Mouse (Mus musculus): ENCODE measurements around the gene Elp6. TPM values are rescaled to one million over a fixed set of nuclear protein-coding genes. Genes with fewer than 3 reads are reported as not detected.
A peak's percentile ranks its signal among the peaks of the same experiment; 100 is the strongest.

Gene Elp6
- 6.3 and 7.5 TPM in 2 replicates for polyA plus RNA-seq (2015; fragmentation: Nextera tagmentation; extraction: Ambion mirVana)

GRCm38 (mm10) chr9:110304969-110305651, at the start of gene Elp6:
Elp6 (plus strand) TSS chr9:110305173.
- H3K27ac ChIP-seq (ENCODE audit: low read depth, low read length): peak within 1 kb of the TSS; percentile 87
- under 1% methylated on average over 46 of the region's 46 CpGs for WGBS

GRCm38 (mm10) chr9:110255407-110256019, 49.5 kb upstream of the Elp6 start:
- Histone ChIP-seq H3K4me3 (ENCODE audit: low read depth, low read length) (no peak overlapping the region), H3K9ac (ENCODE audit: low read depth, low read length) (no peak overlapping the region; the same call in 1 of the 2 replicates), H3K27me3 (replicated peaks; ENCODE audit: control insufficient read depth, insufficient read depth, low read length) (no peaks in the 10 kb centered on the region), H3K9me3 (ENCODE audit: control insufficient read depth) (no peaks in the 10 kb centered on the region), H3K4me1 (replicated peaks; ENCODE audit: control insufficient read depth, insufficient read depth, low read length) (no peaks in the 10 kb centered on the region), H3K36me3 (ENCODE audit: control insufficient read depth, insufficient read depth) (no peaks in the 10 kb centered on the region), H3K27ac (ENCODE audit: low read depth, low read length) (no peak overlapping the region), H3K4me2 (replicated peaks; ENCODE audit: low read depth) (no peak overlapping the region)
- 40% methylated on average over 15 of the region's 15 CpGs for WGBS
- TF ChIP-seq CTCF (IDR thresholded peaks at IDR 0.05; ENCODE audit: low read depth): no peak
- peak; percentile 80 for ATAC-seq

More at GRCm38 (mm10) chr9:110304969-110305651, at the start of gene Elp6:
- no peak for TF ChIP-seq CTCF (IDR thresholded peaks at IDR 0.05; ENCODE audit: low read depth)
- Histone ChIP-seq H3K9me3 (ENCODE audit: control insufficient read depth) (no peaks in the 10 kb centered on the region), H3K36me3 (ENCODE audit: control insufficient read depth, insufficient read depth) (no peaks in the 10 kb centered on the region), H3K4me1 (replicated peaks; ENCODE audit: control insufficient read depth, insufficient read depth, low read length) (no peaks in the 10 kb centered on the region), H3K4me2 (replicated peaks; ENCODE audit: low read depth) (peak within 1 kb of the TSS; percentile 87), H3K4me3 (ENCODE audit: low read depth, low read length) (peak within 1 kb of the TSS; percentile 63), H3K9ac (ENCODE audit: low read depth, low read length) (peak within 1 kb of the TSS; percentile 59), H3K27me3 (replicated peaks; ENCODE audit: control insufficient read depth, insufficient read depth, low read length) (no peaks in the 10 kb centered on the region)
- peak; percentile 97 for ATAC-seq

- Histone ChIP-seq H3K4me2 (replicated peaks; ENCODE audit: low read depth) (no peak overlapping the region), H3K27me3 (replicated peaks; ENCODE audit: control insufficient read depth, insufficient read depth, low read length) (no peaks in the 10 kb centered on the region), H3K4me3 (ENCODE audit: low read depth, low read length) (no peak overlapping the region), H3K36me3 (ENCODE audit: control insufficient read depth, insufficient read depth) (no peaks in the 10 kb centered on the region), H3K27ac (ENCODE audit: low read depth, low read length) (no peak overlapping the region), H3K4me1 (replicated peaks; ENCODE audit: control insufficient read depth, insufficient read depth, low read length) (no peaks in the 10 kb centered on the region), H3K9ac (ENCODE audit: low read depth, low read length) (no peak overlapping the region), H3K9me3 (ENCODE audit: control insufficient read depth) (no peaks in the 10 kb centered on the region)
- 80% methylated on average over 6 of the region's 6 CpGs for WGBS
- TF ChIP-seq CTCF (IDR thresholded peaks at IDR 0.05; ENCODE audit: low read depth): no peak
- ATAC-seq: no peak
These were observed 46.3 kb upstream of the Elp6 start for GRCm38 (mm10) chr9:110258646-110259045.

GRCm38 (mm10) chr9:110259118-110259517, 45.9 kb upstream of the Elp6 start:
- no peaks in the 10 kb centered on the region for H3K4me1 ChIP-seq (replicated peaks; ENCODE audit: control insufficient read depth, insufficient read depth, low read length)
- no peak overlapping the region for H3K4me3 ChIP-seq (ENCODE audit: low read depth, low read length)
- H3K9me3 ChIP-seq (ENCODE audit: control insufficient read depth): no peaks in the 10 kb centered on the region
- H3K4me2 ChIP-seq (replicated peaks; ENCODE audit: low read depth): no peak overlapping the region
- H3K9ac ChIP-seq (ENCODE audit: low read depth, low read length): no peak overlapping the region
- no peak for TF ChIP-seq CTCF (IDR thresholded peaks at IDR 0.05; ENCODE audit: low read depth)
- 78% methylated on average over 3 of the region's 3 CpGs for WGBS
- no peak overlapping the region for H3K27ac ChIP-seq (ENCODE audit: low read depth, low read length)
- H3K27me3 ChIP-seq (replicated peaks; ENCODE audit: control insufficient read depth, insufficient read depth, low read length): no peaks in the 10 kb centered on the region
- no peak for ATAC-seq
- H3K36me3 ChIP-seq (ENCODE audit: control insufficient read depth, insufficient read depth): no peaks in the 10 kb centered on the region

- H3K4me1 ChIP-seq (replicated peaks; ENCODE audit: control insufficient read depth, insufficient read depth, low read length): no peaks in the 10 kb centered on the region
- TF ChIP-seq CTCF (IDR thresholded peaks at IDR 0.05; ENCODE audit: low read depth): no peak
- H3K9me3 ChIP-seq (ENCODE audit: control insufficient read depth): no peaks in the 10 kb centered on the region
- no peak overlapping the region for H3K4me2 ChIP-seq (replicated peaks; ENCODE audit: low read depth)
- H3K27me3 ChIP-seq (replicated peaks; ENCODE audit: control insufficient read depth, insufficient read depth, low read length): no peaks in the 10 kb centered on the region
- no peak overlapping the region for H3K4me3 ChIP-seq (ENCODE audit: low read depth, low read length)
- H3K27ac ChIP-seq (ENCODE audit: low read depth, low read length): no peak overlapping the region
- 66% methylated on average over 8 of the region's 8 CpGs for WGBS
- ATAC-seq: no peak
- H3K9ac ChIP-seq (ENCODE audit: low read depth, low read length): no peak overlapping the region
- no peaks in the 10 kb centered on the region for H3K36me3 ChIP-seq (ENCODE audit: control insufficient read depth, insufficient read depth)
These were observed 41.8 kb upstream of the Elp6 start for GRCm38 (mm10) chr9:110263181-110263580.

- no peak overlapping the region for H3K27ac ChIP-seq (ENCODE audit: low read depth, low read length)
These were observed 40.0 kb upstream of the Elp6 start for GRCm38 (mm10) chr9:110264991-110265390.

More at GRCm38 (mm10) chr9:110264991-110265390, 40.0 kb upstream of the Elp6 start:
- no peak for ATAC-seq
- no peak overlapping the region for H3K9ac ChIP-seq (ENCODE audit: low read depth, low read length)
- H3K4me2 ChIP-seq (replicated peaks; ENCODE audit: low read depth): no peak overlapping the region
- no peaks in the 10 kb centered on the region for H3K27me3 ChIP-seq (replicated peaks; ENCODE audit: control insufficient read depth, insufficient read depth, low read length)
- no peaks in the 10 kb centered on the region for H3K9me3 ChIP-seq (ENCODE audit: control insufficient read depth)
- no peaks in the 10 kb centered on the region for H3K4me1 ChIP-seq (replicated peaks; ENCODE audit: control insufficient read depth, insufficient read depth, low read length)
- no peak for TF ChIP-seq CTCF (IDR thresholded peaks at IDR 0.05; ENCODE audit: low read depth)
- WGBS: 81% methylated on average over 9 of the region's 9 CpGs
- no peaks in the 10 kb centered on the region for H3K36me3 ChIP-seq (ENCODE audit: control insufficient read depth, insufficient read depth)
- H3K4me3 ChIP-seq (ENCODE audit: low read depth, low read length): no peak overlapping the region
